Mouse (Mus musculus) granulocyte monocyte progenitor cell, adult 5-6 weeks (primary cell): ENCODE data around the gene Rab27a. TPM values are rescaled to one million over a fixed set of nuclear protein-coding genes. Genes with fewer than 3 reads are reported as not detected.
"Not testable (repeated sequence)": the region's sequence is repeated elsewhere in the genome, so short reads cannot be mapped to it uniquely, and the experiment has no call there.

Experiments used
- ATAC-seq: replicated peaks from 2 replicates; pipeline ENCODE4 v1.8.0; 2016; ENCODE audit warnings: mild to moderate bottlenecking, moderate TSS enrichment, inconsistent platforms; ENCODE audit not compliant: poor library complexity, severe bottlenecking
- total RNA-seq, 2 experiments: library from RNA; stranded (forward) in 1 of 2; stranded (reverse) in 1 of 2; fragments of 200-712, 200-1000 nt in 1 of 2; fragments of >200 nt in 1 of 2; fragmentation: Nextera tagmentation in 1 of 2; gene quantifications; 2 replicates each; pipeline ENCODE4 v1.2.3; 2014 to 2017

Gene Rab27a
- total RNA-seq, 2 experiments from 2014 or later, result 93.0 to 171 TPM

DNA sequence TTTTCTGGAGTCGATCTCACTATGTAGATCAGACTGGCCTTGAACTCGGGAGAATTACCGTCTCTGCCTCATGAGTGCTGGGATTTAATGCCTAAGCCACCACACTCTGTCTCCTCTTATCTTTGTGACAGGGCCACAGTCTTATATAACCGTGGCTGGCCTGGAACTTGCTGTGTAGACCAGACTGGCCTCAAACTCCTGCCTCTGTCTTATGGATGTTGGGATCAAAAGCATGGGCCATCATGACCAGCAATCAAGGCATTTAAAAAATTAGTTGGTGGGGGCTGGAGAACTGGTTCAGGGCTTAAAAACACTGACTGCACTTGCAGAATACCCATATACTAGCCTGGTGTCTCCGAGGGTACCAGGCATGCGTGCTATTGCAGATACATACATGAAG lies 4.6 kb upstream of the Rab27a start, which contains the start of gene Pigb:
Gene Pigb (minus strand): TSS at position 299 of the 400 bp plus-strand sequence.
- ATAC-seq, result no peak

DNA sequence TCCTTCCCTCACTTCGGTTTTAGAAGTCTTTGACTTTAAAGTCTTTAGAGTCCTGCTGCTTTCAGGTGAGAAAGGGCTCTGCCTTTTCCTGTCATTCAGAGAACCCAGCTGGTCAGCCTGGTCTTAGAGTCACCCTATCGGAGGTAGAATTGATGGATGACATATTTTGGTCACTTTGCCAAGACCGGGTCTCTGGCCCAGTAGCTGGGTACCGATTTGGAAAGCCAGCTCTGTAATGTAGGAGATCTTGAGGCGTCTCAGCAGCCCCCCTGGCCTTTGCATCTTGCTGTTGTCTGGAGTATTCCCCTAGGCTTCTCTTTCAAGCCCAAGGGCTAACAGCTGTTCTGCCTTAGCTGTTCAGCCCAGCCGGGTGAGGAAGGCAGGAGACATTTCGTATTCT lies 550 bp downstream of the Rab27a start:
- no peak for ATAC-seq

DNA sequence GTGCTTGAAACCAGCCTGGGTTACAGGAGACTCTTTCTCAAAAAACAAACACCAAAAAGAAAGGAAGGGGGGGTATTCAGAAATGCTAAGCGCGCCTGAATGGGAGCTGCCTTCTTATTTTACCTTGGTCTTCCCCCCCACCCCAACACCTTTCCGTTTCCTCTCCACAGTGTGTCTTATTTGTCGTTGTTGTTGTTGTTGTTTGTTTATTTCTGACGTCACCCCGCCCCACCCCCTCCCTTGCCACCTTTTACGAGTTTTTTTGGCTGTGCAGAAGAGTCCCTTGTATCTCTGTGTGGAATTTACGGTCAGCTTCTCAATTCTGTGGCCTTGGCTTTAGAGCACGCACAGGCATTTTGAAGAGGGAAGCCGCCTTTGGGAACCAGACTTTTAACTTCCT lies 1.1 kb downstream of the Rab27a start:
- ATAC-seq, result no peak

GRCm38 (mm10) chr9:73047906-73048305 lies 3.3 kb downstream of the Rab27a start:
- no peak for ATAC-seq

- ATAC-seq, result peak; percentile 31
Measured at GRCm38 (mm10) chr9:73048927-73049326, 4.3 kb downstream of the Rab27a start.

DNA sequence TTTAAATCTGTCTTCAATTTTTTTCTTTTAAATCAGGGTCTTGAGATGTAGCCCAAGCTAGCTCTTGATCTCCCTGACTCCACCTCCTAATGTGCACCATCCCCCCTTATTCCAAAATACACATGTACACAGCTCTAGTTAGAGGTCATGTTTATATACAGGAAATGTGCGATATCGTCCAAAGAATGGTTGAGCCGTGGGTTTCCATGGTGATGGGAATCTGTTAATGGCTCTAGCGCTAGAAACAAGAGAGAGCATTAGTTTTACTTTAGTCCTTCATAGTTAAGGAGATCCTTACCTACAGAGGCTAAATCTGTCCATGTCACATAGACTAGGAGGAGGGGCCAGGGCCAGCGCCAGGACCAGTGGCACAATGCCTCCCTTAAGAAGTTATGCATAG lies 5.2 kb downstream of the Rab27a start:
- ATAC-seq, result no peak

- no peak; the same call in 1 of the 2 replicates for ATAC-seq
Measured at GRCm38 (mm10) chr9:73050606-73051005, 6.0 kb downstream of the Rab27a start.

DNA sequence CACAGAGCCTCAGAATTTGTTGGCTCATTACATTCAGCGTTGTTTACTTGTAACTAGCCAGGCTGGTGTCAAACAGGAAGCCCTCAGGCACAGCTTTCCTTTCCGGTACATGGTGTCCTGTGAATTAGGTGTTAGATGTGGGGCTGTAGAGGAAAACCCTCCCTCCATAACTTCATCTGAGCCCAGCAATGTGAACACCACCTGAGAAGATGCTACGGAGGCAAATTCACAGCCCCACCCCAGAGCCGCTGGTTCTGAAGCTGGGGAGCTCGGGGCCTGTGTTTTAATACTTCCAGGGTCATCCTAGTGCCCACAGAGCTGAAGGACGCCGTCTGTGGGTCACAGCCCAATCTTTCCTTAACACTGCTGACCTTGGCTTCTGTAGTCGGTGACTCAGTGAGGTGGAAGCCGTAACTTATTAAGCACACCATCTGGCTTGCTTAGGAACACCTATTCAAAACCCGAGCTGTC lies 10.8 kb downstream of the Rab27a start:
- no peak for ATAC-seq

- peak; percentile 64 for ATAC-seq
Measured at GRCm38 (mm10) chr9:73059224-73059623, 14.6 kb downstream of the Rab27a start.

DNA sequence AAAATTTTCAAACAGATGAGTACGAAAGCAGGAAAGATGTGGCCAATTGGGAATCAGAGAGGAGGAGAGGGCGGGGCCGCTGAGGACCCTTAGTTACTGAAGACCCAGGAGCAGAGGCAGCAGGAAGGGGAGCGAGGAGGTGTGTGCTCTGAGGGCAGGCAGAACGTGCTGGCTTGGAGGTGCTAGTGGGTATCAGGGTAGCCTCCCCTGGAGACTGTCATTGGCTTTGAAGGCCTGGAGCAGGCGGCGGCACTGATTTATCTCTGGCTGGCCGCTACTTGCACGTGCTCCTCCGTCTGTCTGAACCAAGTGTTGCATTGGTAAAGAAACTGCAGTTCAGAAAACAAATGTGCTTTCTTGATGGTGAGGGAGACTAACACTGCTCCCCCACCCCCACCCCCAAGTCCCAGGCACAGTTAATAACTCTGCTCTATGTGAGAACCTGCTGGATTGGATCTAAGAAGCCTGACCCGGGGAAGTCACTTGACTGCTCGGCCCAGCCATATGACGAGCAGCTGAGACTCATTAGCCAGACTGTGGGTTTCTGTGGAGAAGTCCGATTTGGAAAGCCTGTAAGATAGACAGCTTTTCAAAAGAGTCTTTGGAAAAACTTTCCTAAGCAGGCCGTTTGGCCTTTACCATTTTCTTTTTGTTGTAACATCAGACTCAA lies 19.1 kb downstream of the Rab27a start:
- no peak for ATAC-seq

DNA sequence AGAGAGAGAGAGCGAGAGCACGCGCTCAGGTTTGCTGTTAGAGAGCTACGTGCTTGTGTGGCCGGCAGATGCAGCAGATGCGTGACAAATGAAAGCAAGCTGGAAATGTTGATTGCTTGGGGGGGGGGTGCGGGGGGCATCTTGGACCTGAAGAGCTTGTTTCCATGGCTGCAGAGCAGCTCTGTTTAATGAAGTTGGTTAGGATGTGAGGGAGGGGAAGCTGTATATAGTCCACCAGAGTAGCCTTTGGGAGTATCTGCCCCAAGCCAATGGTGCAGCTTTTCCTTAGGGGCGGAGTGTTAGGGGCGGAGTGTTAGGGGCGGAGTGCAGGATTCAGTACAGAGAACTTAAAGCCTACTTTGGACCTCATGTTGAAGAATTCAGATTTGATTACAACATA lies 22.4 kb downstream of the Rab27a start:
- peak; percentile 20; the same call in 1 of the 2 replicates for ATAC-seq

GRCm38 (mm10) chr9:73068230-73068679 lies 23.6 kb downstream of the Rab27a start:
- ATAC-seq, result no peak; the same call in 1 of the 2 replicates

- peak; percentile 38 for ATAC-seq
Measured at GRCm38 (mm10) chr9:73068688-73069087, 24.0 kb downstream of the Rab27a start.

- ATAC-seq, result peak; percentile 52
Measured at GRCm38 (mm10) chr9:73070971-73071659, 26.5 kb downstream of the Rab27a start.

GRCm38 (mm10) chr9:73072426-73072825 lies 27.8 kb downstream of the Rab27a start:
- peak; percentile 31 for ATAC-seq

DNA sequence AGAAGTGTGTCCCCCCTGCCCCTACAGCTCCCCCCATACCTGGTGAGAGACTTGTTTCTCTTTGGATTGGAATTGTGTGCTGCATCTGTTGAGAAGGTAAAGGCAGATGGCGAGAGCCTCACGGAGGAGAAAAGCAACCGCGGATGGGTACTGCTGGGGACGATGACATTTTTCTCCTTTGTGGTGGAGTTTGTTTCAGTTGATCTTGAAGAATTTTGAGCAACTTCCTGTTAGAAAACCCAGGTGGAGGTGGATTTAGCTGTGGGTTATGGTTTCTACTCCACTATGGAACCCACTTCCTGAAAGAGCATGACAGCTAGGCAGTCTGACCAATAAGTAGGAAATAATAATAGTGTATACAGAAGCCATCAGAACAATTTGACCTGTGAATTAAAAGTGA lies 28.5 kb downstream of the Rab27a start:
- ATAC-seq, result peak; percentile 48

DNA sequence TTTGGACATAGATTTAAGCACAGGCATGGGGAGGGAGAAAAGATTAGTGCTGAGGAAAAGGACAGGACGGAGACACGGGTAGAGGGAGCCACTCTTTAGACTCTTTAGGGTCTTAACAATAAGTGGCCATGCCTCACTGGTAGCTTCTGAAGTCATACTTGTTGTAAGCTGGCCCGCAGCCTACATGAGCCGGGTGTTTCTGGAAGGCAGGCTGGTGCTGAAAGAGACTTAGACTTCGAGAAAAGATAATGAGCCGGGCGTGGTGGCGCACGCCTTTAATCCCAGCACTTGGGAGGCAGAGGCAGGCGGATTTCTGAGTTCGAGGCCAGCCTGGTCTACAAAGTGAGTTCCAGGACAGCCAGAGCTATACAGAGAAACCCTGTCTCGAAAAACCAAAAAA lies 34.7 kb downstream of the Rab27a start:
- ATAC-seq, result not testable (repeated sequence)

DNA sequence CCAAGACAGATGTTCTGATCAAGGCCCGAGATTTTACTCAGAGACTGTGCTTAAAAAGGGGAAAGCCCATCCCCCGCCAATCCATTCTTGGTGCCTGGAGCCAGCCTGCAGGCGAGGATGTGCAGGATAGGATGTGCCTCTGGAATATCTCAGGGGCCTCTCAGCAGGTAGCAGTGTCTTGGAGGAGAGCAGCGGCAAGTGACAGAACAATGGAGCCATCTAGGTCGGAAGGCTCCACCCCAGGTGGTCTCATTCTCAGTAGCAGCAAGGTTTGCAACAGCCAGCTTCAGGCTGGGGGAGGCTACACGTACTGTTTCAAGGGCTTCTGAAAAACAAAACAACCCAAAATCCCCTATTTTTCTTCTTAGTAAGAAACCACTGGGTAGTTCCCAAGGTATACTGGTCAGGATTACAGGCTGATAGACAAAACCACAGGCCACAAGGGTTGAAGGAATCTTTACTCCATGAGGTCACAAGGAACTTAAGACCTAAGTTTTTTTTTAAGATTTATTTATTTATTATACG lies 35.2 kb downstream of the Rab27a start:
- ATAC-seq, result no peak

- ATAC-seq, result no peak
Measured at GRCm38 (mm10) chr9:73082291-73083000, 37.8 kb downstream of the Rab27a start.

DNA sequence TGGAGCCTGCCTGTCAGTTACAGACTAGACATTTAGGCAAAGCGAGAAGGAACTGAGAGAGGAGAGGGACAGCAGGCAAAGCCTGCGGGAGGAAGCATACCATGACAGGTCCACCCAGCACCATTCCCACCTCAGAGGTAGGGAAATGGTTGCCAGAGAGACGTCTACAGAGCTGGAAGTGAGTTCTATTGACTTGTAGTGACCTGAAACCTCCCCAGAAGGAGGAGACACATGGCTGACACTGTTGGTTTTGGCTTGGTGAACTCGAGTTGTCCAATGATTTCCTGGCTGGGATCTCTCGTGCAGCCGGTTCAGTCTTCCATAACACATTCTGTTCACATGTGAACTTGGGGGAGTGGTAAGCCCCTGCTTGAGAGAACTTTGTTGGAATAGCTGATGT lies 39.3 kb downstream of the Rab27a start:
- ATAC-seq, result peak; percentile 15

DNA sequence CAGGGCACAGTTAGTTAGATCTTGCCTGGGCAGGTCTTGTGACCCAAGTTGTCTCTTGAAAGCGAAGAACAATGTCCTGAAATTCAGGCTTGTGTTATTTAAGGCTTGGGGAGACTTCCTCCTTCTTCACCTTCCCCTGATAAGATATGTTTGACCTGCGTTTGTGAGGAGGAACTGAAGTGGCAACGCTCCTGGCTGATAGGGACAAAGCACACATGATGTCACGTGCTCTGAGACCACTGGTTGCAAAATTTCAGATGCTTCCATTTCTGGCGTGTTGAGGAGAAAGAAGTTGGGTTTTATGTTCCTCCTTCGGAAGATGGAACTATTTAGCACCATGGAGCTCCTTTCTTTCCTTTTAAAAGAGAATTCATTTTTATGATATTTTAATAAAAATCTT lies 41.2 kb downstream of the Rab27a start:
- peak; percentile 29 for ATAC-seq
